Mouse (Mus musculus): ENCODE data around the gene Pglyrp4. TPM values are rescaled to one million over a fixed set of nuclear protein-coding genes. Genes with fewer than 3 reads are reported as not detected.

Pglyrp4 gene
- polyA plus RNA-seq (2014; fragmentation: Nextera tagmentation; extraction: Ambion mirVana): not detected in 2 replicates

DNA sequence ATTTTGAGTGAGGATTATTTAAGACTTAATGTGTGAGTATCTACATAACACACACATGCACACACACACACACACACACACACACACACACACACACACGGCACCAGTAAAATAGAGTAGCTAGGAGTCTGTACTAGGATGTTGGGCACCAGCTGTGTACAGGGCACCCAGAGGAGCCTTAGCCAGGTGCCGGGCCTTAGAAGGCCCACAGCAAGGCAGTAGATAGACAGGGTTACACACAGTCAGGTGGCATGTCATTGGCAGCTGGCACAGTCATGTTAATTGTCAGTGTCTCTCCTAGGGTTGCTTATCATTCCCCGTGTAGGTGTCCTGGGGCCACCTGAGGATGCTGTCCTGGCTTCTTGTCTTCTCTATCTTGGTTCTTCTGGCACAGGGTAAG is at the start of gene Pglyrp4:
Gene Pglyrp4 (plus strand): TSS at position 301 of the 400 bp plus-strand sequence.
- Histone ChIP-seq H3K9ac (ENCODE audit: low read depth, low read length) (no peak within 1 kb of the TSS), H3K27ac (ENCODE audit: low read depth, low read length) (no peak within 1 kb of the TSS), H3K4me1 (ENCODE audit: control insufficient read depth, insufficient read depth, low read length) (no peaks in the 10 kb centered on the region), H3K4me2 (no peak within 1 kb of the TSS), H3K27me3 (ENCODE audit: control insufficient read depth, insufficient read depth, low read length) (no peaks in the 10 kb centered on the region), H3K36me3 (ENCODE audit: control insufficient read depth, insufficient read depth, low read length) (no peaks in the 10 kb centered on the region), H3K9me3 (replicated peaks; ENCODE audit: control insufficient read depth, low read length) (no peaks in the 10 kb centered on the region), H3K4me3 (ENCODE audit: low read depth, low read length) (no peak within 1 kb of the TSS)
- no peak for ATAC-seq (replicated peaks; ENCODE audit: insufficient number of reproducible peaks, low FRiP score, low TSS enrichment)
- WGBS (ENCODE audit: insufficient replicate concordance): 76% methylated on average over 3 of the region's 3 CpGs

DNA sequence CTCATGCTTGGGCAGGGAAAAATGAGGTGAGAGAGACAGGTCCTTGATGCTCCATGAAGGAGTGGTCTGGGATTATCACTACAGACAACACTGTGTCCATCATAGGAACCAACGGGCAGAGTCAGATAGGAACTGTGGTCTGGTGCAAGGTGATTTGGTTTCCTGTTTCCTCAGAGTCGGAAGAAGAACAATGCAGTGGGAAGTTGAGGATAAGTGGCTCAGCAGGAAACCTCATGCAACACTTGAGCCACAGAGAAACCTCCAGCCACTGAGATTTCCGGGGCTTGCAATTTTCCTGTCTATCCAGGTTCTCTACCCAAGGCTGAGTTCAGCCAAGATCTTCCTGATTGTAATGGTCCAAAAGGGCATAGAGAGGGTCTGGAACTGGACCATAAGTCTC is 48.0 kb upstream of the Pglyrp4 start:
- no peak for ATAC-seq (replicated peaks; ENCODE audit: insufficient number of reproducible peaks, low FRiP score, low TSS enrichment)
- no peak overlapping the region for H3K4me3 ChIP-seq (ENCODE audit: low read depth, low read length)
- no peaks in the 10 kb centered on the region for H3K27me3 ChIP-seq (ENCODE audit: control insufficient read depth, insufficient read depth, low read length)
- no peak overlapping the region for H3K9ac ChIP-seq (ENCODE audit: low read depth, low read length)
- no peak overlapping the region for H3K27ac ChIP-seq (ENCODE audit: low read depth, low read length)
- no peaks in the 10 kb centered on the region for H3K36me3 ChIP-seq (ENCODE audit: control insufficient read depth, insufficient read depth, low read length)
- H3K9me3 ChIP-seq (replicated peaks; ENCODE audit: control insufficient read depth, low read length): no peaks in the 10 kb centered on the region
- H3K4me2 ChIP-seq: no peak overlapping the region
- H3K4me1 ChIP-seq (ENCODE audit: control insufficient read depth, insufficient read depth, low read length): no peaks in the 10 kb centered on the region
- 46% methylated on average over 3 of the region's 3 CpGs for WGBS (ENCODE audit: insufficient replicate concordance)

DNA sequence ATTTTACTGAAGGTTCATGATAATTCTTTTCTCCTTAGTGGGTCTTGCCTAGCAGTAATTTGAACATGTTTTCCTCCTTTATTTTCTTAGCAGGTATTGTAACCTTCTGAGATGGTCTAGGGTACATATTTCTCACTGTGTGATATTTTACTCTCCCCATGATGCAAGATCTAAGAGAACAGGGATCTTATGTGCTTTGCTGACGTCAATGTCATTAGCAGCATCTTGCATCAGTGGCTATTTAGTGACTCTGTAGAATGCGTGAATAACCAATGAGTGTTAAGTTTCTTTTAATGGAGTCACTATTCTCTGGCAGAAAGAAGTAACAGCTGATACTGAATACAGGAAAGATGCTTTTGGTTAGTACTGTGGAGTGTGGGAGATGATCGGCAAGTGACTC is 42.8 kb upstream of the Pglyrp4 start:
- no peak for ATAC-seq (replicated peaks; ENCODE audit: insufficient number of reproducible peaks, low FRiP score, low TSS enrichment)
- Histone ChIP-seq H3K27me3 (ENCODE audit: control insufficient read depth, insufficient read depth, low read length) (no peaks in the 10 kb centered on the region), H3K4me1 (ENCODE audit: control insufficient read depth, insufficient read depth, low read length) (no peaks in the 10 kb centered on the region), H3K27ac (ENCODE audit: low read depth, low read length) (no peak overlapping the region), H3K9ac (ENCODE audit: low read depth, low read length) (no peak overlapping the region), H3K36me3 (ENCODE audit: control insufficient read depth, insufficient read depth, low read length) (no peaks in the 10 kb centered on the region), H3K4me3 (ENCODE audit: low read depth, low read length) (no peak overlapping the region), H3K9me3 (replicated peaks; ENCODE audit: control insufficient read depth, low read length) (no peaks in the 10 kb centered on the region), H3K4me2 (no peak overlapping the region)
- 81% methylated on average over 3 of the region's 3 CpGs for WGBS (ENCODE audit: insufficient replicate concordance)

DNA sequence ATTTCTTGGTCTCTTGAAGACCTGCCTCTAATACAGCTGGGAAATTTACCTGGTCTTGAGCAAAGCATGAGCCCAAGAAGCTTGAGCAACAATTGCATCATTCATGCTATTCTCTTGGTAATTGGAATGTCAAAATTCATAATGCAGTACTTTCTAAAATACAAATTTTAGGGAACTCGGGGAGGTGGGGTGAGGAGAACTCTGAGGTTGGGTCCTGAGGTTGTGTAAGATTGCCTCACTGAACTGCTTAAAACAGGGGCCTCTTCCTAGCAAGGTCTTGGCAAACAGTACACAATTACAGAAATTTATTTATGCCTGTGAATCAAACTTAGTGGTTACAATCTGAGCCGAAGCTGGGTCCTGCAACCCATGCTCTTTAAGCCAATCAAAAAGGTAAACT is 39.9 kb upstream of the Pglyrp4 start:
- Histone ChIP-seq H3K27ac (ENCODE audit: low read depth, low read length) (no peak overlapping the region), H3K9ac (ENCODE audit: low read depth, low read length) (no peak overlapping the region), H3K4me2 (no peak overlapping the region), H3K4me3 (ENCODE audit: low read depth, low read length) (no peak overlapping the region), H3K36me3 (ENCODE audit: control insufficient read depth, insufficient read depth, low read length) (no peaks in the 10 kb centered on the region), H3K27me3 (ENCODE audit: control insufficient read depth, insufficient read depth, low read length) (no peaks in the 10 kb centered on the region), H3K4me1 (ENCODE audit: control insufficient read depth, insufficient read depth, low read length) (no peaks in the 10 kb centered on the region), H3K9me3 (replicated peaks; ENCODE audit: control insufficient read depth, low read length) (no peaks in the 10 kb centered on the region)
- 64% methylated on average over 2 of the region's 2 CpGs for WGBS (ENCODE audit: insufficient replicate concordance)
- ATAC-seq (replicated peaks; ENCODE audit: insufficient number of reproducible peaks, low FRiP score, low TSS enrichment): no peak

DNA sequence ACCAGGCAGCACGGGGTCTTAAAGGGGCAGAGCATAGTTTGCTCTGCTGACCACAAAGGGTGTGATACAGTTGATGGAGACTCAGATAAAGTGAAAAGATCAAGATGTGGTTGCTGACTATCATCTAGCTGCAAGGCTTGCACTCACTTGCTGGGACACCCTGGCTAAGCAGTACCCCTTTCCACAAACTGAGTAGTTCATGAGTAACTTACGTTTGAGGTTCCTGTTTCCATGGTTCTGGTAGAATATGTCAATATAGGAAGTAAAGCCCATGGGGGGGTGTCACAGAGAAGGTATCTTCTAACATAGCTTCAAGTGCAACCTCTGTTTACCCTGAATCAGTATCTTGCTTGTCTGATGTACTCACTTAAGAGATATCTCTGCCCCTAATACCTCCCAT is 33.2 kb upstream of the Pglyrp4 start:
- no peak overlapping the region for H3K4me3 ChIP-seq (ENCODE audit: low read depth, low read length)
- no peak for ATAC-seq (replicated peaks; ENCODE audit: insufficient number of reproducible peaks, low FRiP score, low TSS enrichment)
- no peak overlapping the region for H3K27ac ChIP-seq (ENCODE audit: low read depth, low read length)
- no peaks in the 10 kb centered on the region for H3K9me3 ChIP-seq (replicated peaks; ENCODE audit: control insufficient read depth, low read length)
- H3K36me3 ChIP-seq (ENCODE audit: control insufficient read depth, insufficient read depth, low read length): no peaks in the 10 kb centered on the region
- H3K27me3 ChIP-seq (ENCODE audit: control insufficient read depth, insufficient read depth, low read length): no peaks in the 10 kb centered on the region
- no peak overlapping the region for H3K9ac ChIP-seq (ENCODE audit: low read depth, low read length)
- 59% methylated on average over 2 of the region's 2 CpGs for WGBS (ENCODE audit: insufficient replicate concordance)
- H3K4me2 ChIP-seq: no peak overlapping the region
- H3K4me1 ChIP-seq (ENCODE audit: control insufficient read depth, insufficient read depth, low read length): no peaks in the 10 kb centered on the region

DNA sequence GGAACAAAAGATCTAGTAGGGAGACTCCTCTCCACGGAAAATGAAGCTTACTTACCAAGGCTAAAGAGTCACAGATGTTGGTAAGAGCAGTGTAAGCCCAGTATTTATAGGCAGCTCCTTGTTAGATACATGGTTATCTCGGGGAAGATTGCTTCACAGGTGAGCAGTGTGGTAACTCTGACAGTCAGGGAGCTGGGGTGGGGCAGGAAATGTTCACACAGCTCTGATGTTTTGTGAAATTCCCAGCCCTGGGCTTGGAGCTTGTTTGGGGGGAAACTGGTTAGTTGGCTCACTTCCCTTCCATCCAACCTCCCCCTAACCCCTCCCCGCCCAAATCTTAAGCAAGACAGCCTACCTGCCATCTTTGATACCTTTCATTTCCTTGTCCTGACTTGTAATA is 31.1 kb upstream of the Pglyrp4 start, which contains the start of gene S100a9:
Gene S100a9 (minus strand): TSS at position 109 of the 400 bp plus-strand sequence.
- ATAC-seq (replicated peaks; ENCODE audit: insufficient number of reproducible peaks, low FRiP score, low TSS enrichment): no peak
- 61% methylated on average over 3 of the region's 3 CpGs for WGBS (ENCODE audit: insufficient replicate concordance)

DNA sequence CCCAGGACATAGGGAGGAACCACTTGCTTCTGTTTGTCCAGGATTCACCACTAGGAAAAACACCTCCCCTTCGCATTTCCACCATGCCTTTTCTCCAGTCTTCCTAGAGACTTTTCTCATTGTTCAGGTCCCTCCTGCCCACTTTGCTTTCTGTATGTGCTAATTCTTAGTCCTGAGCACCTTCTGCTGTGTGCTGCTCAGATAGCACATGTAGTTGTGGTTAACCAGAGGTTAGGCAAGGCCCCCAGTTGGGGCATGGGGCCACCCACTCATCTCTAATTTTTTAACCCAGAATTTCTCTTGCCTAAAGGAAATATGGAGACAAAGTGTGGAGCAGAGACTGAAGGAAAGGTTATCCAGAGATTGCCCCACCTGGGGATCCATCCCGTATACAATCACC is 24.5 kb upstream of the Pglyrp4 start:
- no peak overlapping the region for H3K27ac ChIP-seq (ENCODE audit: low read depth, low read length)
- no peaks in the 10 kb centered on the region for H3K27me3 ChIP-seq (ENCODE audit: control insufficient read depth, insufficient read depth, low read length)
- H3K9ac ChIP-seq (ENCODE audit: low read depth, low read length): no peak overlapping the region
- WGBS (ENCODE audit: insufficient replicate concordance): 73% methylated on average over 2 of the region's 2 CpGs
- no peak overlapping the region for H3K4me3 ChIP-seq (ENCODE audit: low read depth, low read length)
- no peak overlapping the region for H3K4me2 ChIP-seq
- H3K9me3 ChIP-seq (replicated peaks; ENCODE audit: control insufficient read depth, low read length): no peaks in the 10 kb centered on the region
- no peak for ATAC-seq (replicated peaks; ENCODE audit: insufficient number of reproducible peaks, low FRiP score, low TSS enrichment)
- H3K36me3 ChIP-seq (ENCODE audit: control insufficient read depth, insufficient read depth, low read length): no peaks in the 10 kb centered on the region
- H3K4me1 ChIP-seq (ENCODE audit: control insufficient read depth, insufficient read depth, low read length): no peaks in the 10 kb centered on the region

More for the DNA sequence above, 31.1 kb upstream of the Pglyrp4 start, which contains the start of gene S100a9:
- no peaks in the 10 kb centered on the region for H3K36me3 ChIP-seq (ENCODE audit: control insufficient read depth, insufficient read depth, low read length)
- H3K4me3 ChIP-seq (ENCODE audit: low read depth, low read length): no peak within 1 kb of the TSS
- no peaks in the 10 kb centered on the region for H3K27me3 ChIP-seq (ENCODE audit: control insufficient read depth, insufficient read depth, low read length)
- no peak within 1 kb of the TSS for H3K27ac ChIP-seq (ENCODE audit: low read depth, low read length)
- H3K4me2 ChIP-seq: no peak within 1 kb of the TSS
- H3K4me1 ChIP-seq (ENCODE audit: control insufficient read depth, insufficient read depth, low read length): no peaks in the 10 kb centered on the region
- no peak within 1 kb of the TSS for H3K9ac ChIP-seq (ENCODE audit: low read depth, low read length)
- H3K9me3 ChIP-seq (replicated peaks; ENCODE audit: control insufficient read depth, low read length): no peaks in the 10 kb centered on the region

DNA sequence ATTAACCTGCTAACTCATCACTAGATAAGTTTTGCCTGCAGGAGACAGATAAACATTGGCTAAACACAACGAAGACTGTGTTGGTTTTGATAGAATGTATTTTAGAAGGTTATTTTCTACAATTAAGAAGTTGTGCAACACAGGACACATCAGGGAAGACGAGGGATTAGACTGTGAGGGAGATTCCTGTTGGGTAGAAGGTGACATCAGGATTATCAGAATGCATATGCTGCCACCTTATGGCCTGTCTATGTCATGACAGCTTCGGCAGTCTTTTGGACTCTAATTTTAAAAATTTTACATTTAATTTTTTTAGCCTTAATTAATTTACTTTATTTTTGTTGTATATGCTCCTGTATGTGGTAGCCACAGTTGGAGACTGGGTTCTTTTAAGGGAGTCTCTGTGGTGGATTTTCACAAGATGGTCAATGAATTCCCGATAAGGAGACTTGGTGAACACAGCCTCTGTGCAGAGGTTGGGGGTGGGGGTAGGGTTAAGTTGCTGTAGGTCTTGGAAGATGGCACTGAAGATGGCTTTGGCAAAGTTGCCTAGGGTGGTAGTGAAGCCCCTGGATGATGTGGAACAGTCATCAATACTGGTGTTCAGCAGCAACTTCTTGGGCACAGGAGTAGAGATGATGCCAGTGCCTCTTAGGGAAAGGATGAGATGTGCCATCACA is 18.0 kb upstream of the Pglyrp4 start:
- 0 out of 2 replicates have a peak, but pooled peaks cover 2% of the 10 kb centered on the region for H3K27me3 ChIP-seq (ENCODE audit: control insufficient read depth, insufficient read depth, low read length)
- H3K4me3 ChIP-seq (ENCODE audit: low read depth, low read length): no peak overlapping the region
- WGBS (ENCODE audit: insufficient replicate concordance): 22% methylated on average over 4 of the region's 4 CpGs
- no peaks in the 10 kb centered on the region for H3K9me3 ChIP-seq (replicated peaks; ENCODE audit: control insufficient read depth, low read length)
- H3K4me2 ChIP-seq: no peak overlapping the region
- no peak overlapping the region for H3K27ac ChIP-seq (ENCODE audit: low read depth, low read length)
- no peak overlapping the region for H3K9ac ChIP-seq (ENCODE audit: low read depth, low read length)
- ATAC-seq (replicated peaks; ENCODE audit: insufficient number of reproducible peaks, low FRiP score, low TSS enrichment): no peak
- no peaks in the 10 kb centered on the region for H3K4me1 ChIP-seq (ENCODE audit: control insufficient read depth, insufficient read depth, low read length)
- H3K36me3 ChIP-seq (ENCODE audit: control insufficient read depth, insufficient read depth, low read length): no peaks in the 10 kb centered on the region
